Mouse (Mus musculus): ENCODE data around the gene Fcrls. TPM values are rescaled to one million over a fixed set of nuclear protein-coding genes. Genes with fewer than 3 reads are reported as not detected.

The Fcrls gene
- polyA plus RNA-seq (2015; fragmentation: Nextera tagmentation; extraction: Ambion mirVana): 6.0 and 6.2 TPM in 2 replicates

DNA sequence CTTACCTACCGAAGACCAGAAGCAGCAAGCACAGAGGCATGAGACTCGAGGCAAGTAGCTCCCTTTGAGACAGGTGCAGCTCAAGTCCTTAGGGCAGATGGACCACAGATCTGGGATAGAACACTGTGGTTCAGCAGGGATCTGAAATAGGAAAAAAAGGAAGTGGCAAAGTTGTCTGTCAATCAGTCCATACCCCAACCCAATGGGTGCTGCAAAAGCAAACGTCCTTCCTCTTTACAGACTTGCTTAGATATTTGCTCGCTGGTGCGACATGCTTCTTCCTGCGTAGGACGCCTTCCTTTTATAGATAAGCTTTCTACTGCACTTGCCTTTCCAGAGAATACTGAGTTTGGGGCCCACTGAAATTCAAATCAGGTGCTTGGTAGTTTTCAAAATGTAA is at the start of gene Fcrls:
Fcrls (minus strand) TSS at position 303 of the 400 bp plus-strand sequence.

Other genes with a start within 250 kb of the Fcrls start
- gene Kirrel, start 89.0 kb downstream of the Fcrls start, polyA plus RNA-seq (2015; fragmentation: Nextera tagmentation; extraction: Ambion mirVana): 10.0 and 11.3 TPM in 2 replicates
- gene Cd5l, start 94.1 kb upstream of the Fcrls start, polyA plus RNA-seq (2015; fragmentation: Nextera tagmentation; extraction: Ambion mirVana): 0.19 and 2.0 TPM in 2 replicates
- 0.25 and 0.33 TPM in 2 replicates for gene Fcrl1, start 112.6 kb upstream of the Fcrls start, polyA plus RNA-seq (2015; fragmentation: Nextera tagmentation; extraction: Ambion mirVana)
- gene Fcrl5, start 172.0 kb upstream of the Fcrls start, polyA plus RNA-seq (2015; fragmentation: Nextera tagmentation; extraction: Ambion mirVana): not detected in 2 replicates

Measured in urinary bladder, postnatal 0 days (tissue).